Comparison of ENCODE assay signal across 28 mouse cellular contexts in genomic region chr12:86427585-86427984, GRCm38 (mm10).
DNase-seq lines count a peak whose midpoint lies in the region; ATAC-seq and TF ChIP-seq lines count a peak whose summit lies in the region.
"Had no signal": no experiment of that assay in that cellular context is flagged by ENCODE, and none has a peak within 500 bp of the region (broad histone marks: within the 10 kb centered on the region; RNA-seq: fewer than 3 reads in every experiment).

No protein-coding gene starts in this region.

- H3K9ac ChIP-seq in embryonic facial prominence, embryonic 11.5 days (replicated peaks; ENCODE audit: low read length), result no peak overlapping the region
- no peak overlapping the region for H3K9ac ChIP-seq in midbrain, embryonic 13.5 days (replicated peaks)
- H3K9ac ChIP-seq in midbrain, embryonic 15.5 days, result no peak overlapping the region
- H3K9ac ChIP-seq: embryonic facial prominence, embryonic 13.5 days; forebrain, postnatal 0 days; heart, embryonic 12.5 days; heart, embryonic 15.5 days; hindbrain, embryonic 12.5 days; intestine, embryonic 15.5 days had no signal

- peak; percentile 49 for DNase-seq in embryonic facial prominence, embryonic 11.5 days (ENCODE audit: low spot score)
- DNase-seq in embryonic facial prominence, embryonic 10.5 days (ENCODE audit: low spot score), result no peak
- peak; percentile 41 for DNase-seq in kidney, adult 2 months
- no peak for DNase-seq in kidney, postnatal 4 days
- no peak for DNase-seq in right cerebral cortex, postnatal 25 days
- DNase-seq: adrenal gland, adult 8-10 months; adrenal gland, postnatal 25 days; cerebellum, adult 18-20 months; cerebellum, adult 9-10 months; cerebellum, postnatal 14 days; forebrain, postnatal 0 days; gastrocnemius, adult 2 months; gastrocnemius, postnatal 14 days; heart, adult 11 months; heart, postnatal 10 days; heart, postnatal 4 days had no signal

- no peak overlapping the region for H3K27ac ChIP-seq in embryonic facial prominence, embryonic 11.5 days (replicated peaks; ENCODE audit: low read depth, low read length)
- no peak overlapping the region for H3K27ac ChIP-seq in embryonic facial prominence, embryonic 10.5 days (replicated peaks)
- no peak overlapping the region for H3K27ac ChIP-seq in kidney, adult 2 months (ENCODE audit: insufficient read depth, low read depth, low read length)
- H3K27ac ChIP-seq in midbrain, embryonic 13.5 days, result no peak overlapping the region
- no peak overlapping the region for H3K27ac ChIP-seq in midbrain, embryonic 15.5 days
- H3K27ac ChIP-seq: embryonic facial prominence, embryonic 13.5 days; forebrain, embryonic 10.5 days; gastrocnemius, adult 2 months; heart, embryonic 15.5 days; hindbrain, embryonic 12.5 days; intestine, embryonic 15.5 days had no signal

- no peaks in the 10 kb centered on the region for H3K36me3 ChIP-seq in embryonic facial prominence, embryonic 11.5 days (replicated peaks; ENCODE audit: control insufficient read depth, insufficient read depth, low read depth, low read length)
- no peaks in the 10 kb centered on the region for H3K36me3 ChIP-seq in embryonic facial prominence, embryonic 10.5 days (replicated peaks)
- H3K36me3 ChIP-seq in kidney, adult 2 months (ENCODE audit: control insufficient read depth, insufficient read depth, low read length), result no peaks in the 10 kb centered on the region
- H3K36me3 ChIP-seq in midbrain, embryonic 13.5 days, result no peaks in the 10 kb centered on the region
- no peaks in the 10 kb centered on the region for H3K36me3 ChIP-seq in midbrain, embryonic 15.5 days (replicated peaks)
- H3K36me3 ChIP-seq: embryonic facial prominence, embryonic 13.5 days; forebrain, embryonic 10.5 days; heart, embryonic 12.5 days; heart, embryonic 15.5 days; hindbrain, embryonic 12.5 days; intestine, embryonic 15.5 days had no signal

- no peak overlapping the region for H3K4me2 ChIP-seq in embryonic facial prominence, embryonic 11.5 days (ENCODE audit: low read depth, low read length)
- H3K4me2 ChIP-seq in midbrain, embryonic 13.5 days (replicated peaks), result 0 out of 2 replicates have a peak overlapping the region, but pooled peaks have one; percentile 11
- no peak overlapping the region for H3K4me2 ChIP-seq in midbrain, embryonic 15.5 days
- H3K4me2 ChIP-seq: embryonic facial prominence, embryonic 13.5 days; heart, embryonic 12.5 days; heart, embryonic 15.5 days; hindbrain, embryonic 12.5 days; intestine, embryonic 15.5 days had no signal

- H3K4me1 ChIP-seq in embryonic facial prominence, embryonic 11.5 days (ENCODE audit: control insufficient read depth, insufficient read depth, low read length), result no peaks in the 10 kb centered on the region
- peaks cover 20% of the 10 kb centered on the region; the same call in 1 of the 2 replicates for H3K4me1 ChIP-seq in embryonic facial prominence, embryonic 10.5 days
- no peaks in the 10 kb centered on the region for H3K4me1 ChIP-seq in kidney, adult 2 months (ENCODE audit: control insufficient read depth, insufficient read depth, low read length)
- peaks cover 14% of the 10 kb centered on the region for H3K4me1 ChIP-seq in midbrain, embryonic 13.5 days (replicated peaks)
- peaks cover 9% of the 10 kb centered on the region for H3K4me1 ChIP-seq in midbrain, embryonic 15.5 days

- no peak for ATAC-seq in embryonic facial prominence, embryonic 11.5 days (replicated peaks; ENCODE audit: insufficient number of reproducible peaks, low FRiP score, low TSS enrichment, low read depth)
- no peak for ATAC-seq in midbrain, embryonic 13.5 days
- ATAC-seq in midbrain, embryonic 15.5 days (replicated peaks), result no peak
- no peak for ATAC-seq in cerebellum, adult (ENCODE audit: insufficient number of reproducible peaks, low FRiP score, low TSS enrichment)
- ATAC-seq: activated CD4-positive, CD25-positive, alpha-beta regulatory T cell, adult 4 months; forebrain, embryonic 14.5 days; forebrain, postnatal 0 days; hindbrain, embryonic 16.5 days; intestine, embryonic 15.5 days had no signal

- no peak for TF ChIP-seq CTCF in kidney, adult 2 months (conservative IDR thresholded peaks at IDR 0.05; ENCODE audit: insufficient read depth, insufficient read length, low read depth, low read length)

- no peak for TF ChIP-seq POLR2A in kidney, adult 2 months (IDR thresholded peaks at IDR 0.05; ENCODE audit: low read depth, low read length)

- peaks cover 13% of the 10 kb centered on the region for H3K27me3 ChIP-seq in embryonic facial prominence, embryonic 11.5 days (ENCODE audit: control insufficient read depth, insufficient read depth, low read length)
- peaks cover 50% of the 10 kb centered on the region for H3K27me3 ChIP-seq in embryonic facial prominence, embryonic 10.5 days (replicated peaks; ENCODE audit: low read depth, poor library complexity, severe bottlenecking)
- no peaks in the 10 kb centered on the region for H3K27me3 ChIP-seq in kidney, adult 2 months (replicated peaks; ENCODE audit: control insufficient read depth, insufficient read depth, low read length)
- peaks cover 62% of the 10 kb centered on the region for H3K27me3 ChIP-seq in midbrain, embryonic 13.5 days
- H3K27me3 ChIP-seq in midbrain, embryonic 15.5 days (replicated peaks), result peaks cover 37% of the 10 kb centered on the region

- H3K9me3 ChIP-seq in embryonic facial prominence, embryonic 11.5 days (replicated peaks; ENCODE audit: control insufficient read depth, low read length), result no peaks in the 10 kb centered on the region
- no peaks in the 10 kb centered on the region for H3K9me3 ChIP-seq in embryonic facial prominence, embryonic 10.5 days
- H3K9me3 ChIP-seq in midbrain, embryonic 13.5 days, result no peaks in the 10 kb centered on the region
- no peaks in the 10 kb centered on the region for H3K9me3 ChIP-seq in midbrain, embryonic 15.5 days
- H3K9me3 ChIP-seq: embryonic facial prominence, embryonic 13.5 days; forebrain, embryonic 10.5 days; heart, embryonic 12.5 days; heart, embryonic 15.5 days; hindbrain, embryonic 12.5 days; intestine, embryonic 15.5 days had no signal

- H3K4me3 ChIP-seq in embryonic facial prominence, embryonic 11.5 days (ENCODE audit: low read depth, low read length), result no peak overlapping the region
- no peak overlapping the region for H3K4me3 ChIP-seq in embryonic facial prominence, embryonic 10.5 days
- H3K4me3 ChIP-seq in kidney, adult 2 months (ENCODE audit: insufficient read depth, low read depth, low read length), result no peak overlapping the region
- H3K4me3 ChIP-seq in midbrain, embryonic 13.5 days (replicated peaks), result no peak overlapping the region
- H3K4me3 ChIP-seq in midbrain, embryonic 15.5 days, result no peak overlapping the region
- H3K4me3 ChIP-seq: embryonic facial prominence, embryonic 13.5 days; forebrain, embryonic 10.5 days; gastrocnemius, adult 2 months; heart, embryonic 12.5 days; heart, embryonic 15.5 days; hindbrain, embryonic 12.5 days; intestine, embryonic 15.5 days had no signal

- WGBS in embryonic facial prominence, embryonic 11.5 days, result 60% methylated on average over 2 of the region's 2 CpGs
- WGBS in embryonic facial prominence, embryonic 10.5 days, result 58% methylated on average over 2 of the region's 2 CpGs
- WGBS in kidney, adult 2 months, result 53% methylated on average over 2 of the region's 2 CpGs
- WGBS in midbrain, embryonic 13.5 days, result 80% methylated on average over 2 of the region's 2 CpGs
- WGBS in midbrain, embryonic 15.5 days, result 73% methylated on average over 2 of the region's 2 CpGs

Comparison
In these comparisons a context has a peak if more than half of its experiments do, and no peak if none do; other contexts are left out.
1. DNase-seq: peak in embryonic facial prominence, embryonic 11.5 days (single experiment) and kidney, adult 2 months (single experiment); none in embryonic facial prominence, embryonic 10.5 days (single experiment), kidney, postnatal 4 days (0 of 2) and right cerebral cortex, postnatal 25 days (single experiment).